Mouse (Mus musculus) lung, postnatal 10 days (tissue): Measurements from ENCODE around the gene Slc4a5.
"Not testable (repeated sequence)": the region's sequence is repeated elsewhere in the genome, so short reads cannot be mapped to it uniquely, and the experiment has no call there.

Experiments used
- DNase-seq: peaks from one replicate; pipeline ENCODE4 v3.0.0; 2021

Gene Slc4a5

DNA sequence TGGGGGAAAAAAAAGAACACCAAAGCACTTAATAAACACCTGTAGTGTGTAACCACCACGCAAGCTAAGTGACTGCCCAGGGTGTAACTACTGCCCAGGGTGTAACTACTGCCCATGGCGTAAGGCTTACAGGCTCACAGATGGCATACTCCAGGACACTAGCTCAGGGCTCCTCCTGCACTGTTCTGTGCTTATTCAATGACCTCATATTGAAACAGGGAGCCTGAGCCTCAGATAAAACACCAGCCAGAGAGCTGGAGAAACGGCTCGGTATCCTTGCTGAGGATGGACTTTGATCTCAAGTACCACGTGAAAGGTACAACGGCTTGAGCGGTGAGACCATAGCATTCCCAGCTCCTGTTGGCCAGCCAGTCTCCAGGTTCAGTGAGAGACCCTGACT lies 92.4 kb downstream of the Slc4a5 start:
- no peak for DNase-seq

DNA sequence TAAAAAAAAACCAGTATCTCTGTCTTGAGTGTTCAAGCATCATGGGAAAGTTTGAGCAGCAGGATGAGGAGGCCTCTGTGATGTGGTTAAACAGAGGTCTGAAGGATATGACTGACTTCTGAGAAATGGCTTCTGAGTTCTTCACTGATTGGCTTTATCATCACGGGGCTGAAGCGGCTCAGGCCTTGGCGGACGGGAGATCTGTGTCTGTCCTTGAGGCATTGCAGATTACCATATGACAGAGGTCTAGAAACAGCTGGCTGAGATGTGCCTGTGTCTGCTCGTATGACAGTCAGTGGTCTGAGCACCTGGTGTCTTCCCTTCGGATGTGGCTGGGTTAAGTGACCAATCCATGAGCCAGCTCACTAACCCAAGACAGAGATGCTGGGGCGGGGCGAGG lies 92.9 kb downstream of the Slc4a5 start:
- DNase-seq = no peak

DNA sequence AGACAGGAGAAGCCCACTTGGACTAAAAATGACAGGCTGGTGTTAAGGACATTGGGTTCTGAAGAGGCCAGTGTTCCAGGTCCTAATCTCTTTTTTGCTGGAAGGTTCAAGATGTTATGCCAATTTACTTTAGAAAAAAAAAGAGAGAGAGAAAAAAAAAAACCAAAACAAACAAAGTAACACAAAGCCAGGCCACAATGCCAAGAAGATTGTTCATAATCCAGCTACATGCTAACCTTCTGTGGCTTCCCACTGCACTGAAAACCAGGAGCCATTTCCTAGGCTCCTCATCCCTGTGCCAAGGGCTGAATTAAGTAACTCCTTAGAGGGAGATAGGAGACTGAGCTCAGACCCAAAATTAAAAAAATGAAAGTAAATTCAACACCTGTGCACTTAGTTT lies 95.7 kb downstream of the Slc4a5 start:
- DNase-seq = no peak

DNA sequence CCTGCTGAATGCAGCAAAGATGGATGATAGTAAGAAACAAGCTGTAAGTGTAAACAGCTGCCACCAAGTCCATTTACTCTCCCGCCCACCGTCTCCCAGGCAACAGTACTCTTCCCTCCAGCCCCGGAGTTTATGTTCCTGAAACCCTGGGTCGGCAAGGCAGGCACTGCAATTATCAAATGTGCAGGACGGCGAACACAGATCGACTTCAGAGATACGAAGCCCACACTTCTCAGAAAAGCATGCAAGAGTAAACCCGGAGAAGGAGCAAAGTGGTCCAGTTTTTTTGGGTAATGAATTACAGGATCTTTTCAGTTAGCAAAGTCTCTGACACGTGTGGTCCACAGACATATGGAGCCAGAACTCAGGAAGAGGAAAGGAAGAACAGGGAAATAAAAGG lies 96.4 kb downstream of the Slc4a5 start:
- DNase-seq = peak; percentile 13

DNA sequence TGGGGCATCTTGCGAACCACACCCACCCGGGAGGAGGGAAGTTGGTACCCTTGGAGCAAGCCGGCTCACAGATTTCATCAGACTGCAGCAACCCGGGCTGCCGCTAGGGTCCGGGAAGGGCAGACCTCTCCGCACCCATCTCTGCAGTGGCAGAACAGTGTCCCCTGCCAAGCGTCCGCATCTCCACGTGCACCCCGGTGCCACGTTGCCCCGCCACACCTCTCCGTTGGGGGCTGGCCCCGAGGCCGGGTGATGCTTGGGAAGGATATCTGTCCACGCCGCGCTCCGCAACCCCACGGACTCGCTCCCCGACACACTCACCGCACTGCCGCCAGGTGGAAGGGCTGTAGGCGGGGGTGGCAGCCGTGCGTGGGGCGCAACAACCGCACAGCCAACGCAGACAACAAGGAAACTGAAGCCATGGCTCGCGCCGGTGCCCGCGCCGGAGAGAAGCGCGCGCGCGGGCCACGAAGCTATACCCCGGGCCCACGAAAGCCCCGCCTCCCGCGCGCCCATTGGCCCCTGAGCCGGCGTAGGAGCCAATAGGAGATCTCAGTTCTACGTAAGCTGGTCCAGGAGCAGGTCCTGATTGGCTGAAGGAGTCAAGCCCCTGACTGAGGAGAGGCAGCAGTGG lies 97.6 kb downstream of the Slc4a5 start:
- peak; percentile 95 for DNase-seq

DNA sequence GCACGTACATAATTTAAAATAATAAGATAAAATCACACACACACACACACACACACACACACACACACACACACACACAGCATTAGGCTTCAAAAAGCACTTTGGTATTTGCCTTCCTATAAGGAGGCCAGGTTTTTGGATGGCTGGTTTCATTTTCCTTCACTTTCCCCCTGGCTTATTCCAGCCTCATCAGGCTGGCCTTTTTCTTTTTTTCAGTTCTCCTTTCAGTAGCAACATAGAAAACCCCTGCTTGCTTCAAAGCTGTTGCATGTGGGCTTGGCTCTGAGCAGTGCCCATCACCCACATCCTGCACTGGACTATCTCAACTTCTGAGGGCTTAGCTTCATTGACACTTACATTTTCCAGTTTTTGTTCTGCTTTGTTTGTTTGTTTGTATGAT lies 102.3 kb downstream of the Slc4a5 start:
- no peak for DNase-seq

DNA sequence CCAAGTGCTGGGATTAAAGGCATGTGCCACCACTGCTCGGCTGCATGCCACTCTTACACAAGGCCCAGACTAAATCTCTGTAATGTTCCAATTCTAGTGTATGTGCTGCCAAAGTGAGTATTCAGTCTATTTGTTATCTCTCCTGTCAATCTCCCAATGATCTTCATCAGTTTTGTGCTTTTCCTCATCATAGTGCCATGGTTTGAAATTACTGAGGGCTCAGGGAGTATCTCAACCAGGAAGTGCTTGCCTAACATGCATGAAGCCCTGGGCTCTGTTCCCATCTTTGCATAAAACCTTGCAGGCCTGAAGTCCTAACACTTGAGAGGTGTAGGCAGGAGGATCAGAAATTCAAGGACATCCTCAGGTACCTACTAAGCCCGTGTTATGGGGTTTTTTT lies 103.2 kb downstream of the Slc4a5 start:
- DNase-seq = no peak

DNA sequence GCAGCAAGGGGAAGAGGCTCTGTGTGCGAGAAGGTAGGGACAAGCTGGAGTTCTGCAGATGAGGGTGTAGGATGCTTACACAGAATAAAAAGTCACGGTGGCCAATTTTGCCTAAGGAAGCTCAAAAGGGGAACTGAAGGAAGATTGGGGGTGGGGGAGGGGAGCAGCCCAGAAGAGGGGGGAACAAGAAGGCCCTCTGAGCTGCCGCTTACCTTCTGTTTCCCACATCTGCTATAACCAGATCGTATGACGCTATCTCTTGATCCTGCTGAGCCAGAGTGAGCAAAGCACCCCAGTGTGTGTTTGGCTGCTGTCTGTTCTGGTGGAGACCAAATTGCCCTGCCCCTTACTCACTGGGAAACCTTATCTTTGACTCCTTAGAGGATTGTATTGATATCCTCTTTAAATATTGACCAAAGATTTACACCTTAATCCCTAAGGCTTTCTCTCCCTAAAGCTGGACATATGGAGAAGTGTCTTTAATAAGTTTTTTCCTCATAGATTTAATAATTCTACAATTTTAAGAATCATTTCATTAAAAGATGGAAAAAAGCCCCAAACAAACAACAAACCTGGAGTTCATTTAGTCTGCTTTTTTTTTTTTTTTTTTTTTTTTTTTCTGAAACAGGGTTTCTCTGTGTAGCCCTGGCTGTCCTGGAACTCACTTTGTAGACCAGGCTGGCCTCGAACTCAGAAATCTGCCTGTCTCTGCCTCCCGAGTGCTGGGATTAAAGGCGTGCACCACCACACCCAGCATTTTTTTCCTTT lies 104.2 kb downstream of the Slc4a5 start:
- DNase-seq = no peak

DNA sequence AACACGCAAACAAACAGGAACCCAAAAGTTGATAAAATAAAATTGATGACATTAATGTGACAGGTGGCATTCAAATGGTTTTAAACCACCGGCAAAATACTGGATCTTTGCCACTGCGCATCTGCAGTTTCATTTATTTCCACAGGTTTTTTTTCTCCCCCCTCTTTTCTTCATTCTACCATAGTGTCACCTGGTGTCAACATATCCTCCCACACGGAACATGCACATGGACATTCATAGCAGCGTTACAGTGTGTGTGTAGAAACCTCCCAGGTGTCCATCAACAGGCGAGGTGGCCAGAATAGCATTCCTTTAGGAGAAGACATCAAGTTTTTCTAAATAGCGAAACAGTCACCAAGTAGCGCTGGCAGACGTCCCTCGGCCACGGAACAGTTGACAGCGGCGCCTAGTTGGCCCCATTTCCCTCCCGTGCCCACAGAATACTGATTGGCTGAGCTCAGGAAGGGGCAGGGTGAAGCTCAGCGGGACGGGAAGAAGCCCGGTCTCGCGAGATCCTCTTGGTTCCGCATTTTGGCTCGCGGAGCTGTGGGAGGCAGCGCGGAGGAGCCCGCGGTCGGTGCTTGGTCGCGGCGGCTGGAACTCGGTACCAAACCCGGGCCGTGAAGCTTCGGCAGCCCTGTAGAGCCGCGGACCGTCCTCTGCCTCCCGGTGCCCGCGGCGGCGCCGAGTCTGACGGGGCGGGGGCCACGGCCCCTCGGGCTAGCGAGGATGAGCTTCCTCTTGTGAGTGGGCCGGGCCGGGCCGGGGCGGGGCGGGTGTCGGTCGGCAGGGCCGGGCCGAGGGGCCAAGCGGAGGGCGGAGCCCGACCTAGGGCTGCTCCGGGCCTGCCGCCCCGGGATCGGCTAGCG lies 106.1 kb downstream of the Slc4a5 start, which contains the start of the genes Mthfd2 and Mob1a:
Mthfd2 (minus strand) TSS at position 384 of the 869 bp plus-strand sequence.
Mob1a (plus strand) TSS at position 492 of the 869 bp plus-strand sequence.
- peak; percentile 96 for DNase-seq

DNA sequence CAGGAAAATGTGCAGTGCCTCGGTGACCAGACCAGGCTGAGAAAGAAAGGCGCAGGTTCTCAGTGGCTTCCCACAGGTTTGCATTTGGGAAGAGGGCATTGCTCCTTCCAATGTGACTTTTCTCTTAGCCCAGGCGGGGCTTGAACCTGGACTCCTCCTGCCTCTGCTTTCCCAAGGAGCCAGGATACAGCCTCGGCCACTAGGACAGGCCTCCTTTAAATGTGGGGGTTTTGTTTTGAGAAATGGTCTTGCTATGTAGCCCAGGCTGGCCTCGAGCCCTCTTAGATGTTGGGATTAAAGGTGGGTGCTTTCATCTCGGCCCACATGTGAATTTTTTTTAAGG lies 106.7 kb downstream of the Slc4a5 start:
- no peak for DNase-seq

DNA sequence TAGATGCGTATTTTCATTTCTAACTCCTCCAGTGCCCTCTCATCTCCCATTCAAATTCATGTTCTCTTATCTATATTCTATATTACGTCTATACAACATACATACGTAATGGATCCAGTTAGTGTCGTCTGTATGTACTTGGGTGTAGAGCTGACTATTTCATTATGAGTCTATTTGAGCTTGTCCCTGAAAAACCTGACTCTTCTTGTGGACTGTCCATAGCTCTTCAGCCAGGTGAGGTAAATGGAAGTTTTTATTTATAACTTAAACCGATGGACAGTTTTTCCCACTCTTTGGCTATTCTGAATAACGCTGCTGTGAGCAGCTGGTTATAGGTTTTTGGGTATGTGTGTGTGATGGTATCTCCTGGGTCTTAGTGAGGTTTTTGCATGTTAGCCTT lies 107.1 kb downstream of the Slc4a5 start:
- DNase-seq = no peak

DNA sequence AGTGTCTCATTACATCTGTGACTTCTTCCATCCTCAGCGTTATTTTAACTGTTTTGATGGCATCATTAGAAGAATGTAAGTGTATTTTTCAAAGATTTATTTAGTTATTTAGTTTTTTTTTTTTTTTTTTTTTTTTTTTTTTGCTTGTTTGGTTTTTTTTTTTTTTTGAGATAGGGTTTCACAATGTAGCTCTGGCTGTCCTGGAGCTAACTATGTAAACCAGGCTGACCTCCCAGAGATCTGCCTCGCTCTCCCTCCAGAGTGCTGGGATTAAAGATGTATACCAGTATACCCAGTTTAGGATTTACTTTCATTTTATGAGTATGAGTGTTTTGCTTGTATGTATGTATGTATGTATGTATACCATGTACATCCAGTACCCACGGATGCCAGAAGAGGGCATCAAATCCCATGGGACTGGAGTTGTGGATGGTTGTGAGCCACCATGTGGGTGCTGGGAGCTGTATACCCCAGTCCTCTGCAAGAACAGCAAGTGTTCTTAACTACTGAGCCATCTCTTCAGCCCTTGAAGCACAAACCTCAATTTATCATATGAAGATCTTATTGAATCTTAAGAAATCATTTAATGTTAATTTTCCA lies 108.1 kb downstream of the Slc4a5 start:
- no peak for DNase-seq

DNA sequence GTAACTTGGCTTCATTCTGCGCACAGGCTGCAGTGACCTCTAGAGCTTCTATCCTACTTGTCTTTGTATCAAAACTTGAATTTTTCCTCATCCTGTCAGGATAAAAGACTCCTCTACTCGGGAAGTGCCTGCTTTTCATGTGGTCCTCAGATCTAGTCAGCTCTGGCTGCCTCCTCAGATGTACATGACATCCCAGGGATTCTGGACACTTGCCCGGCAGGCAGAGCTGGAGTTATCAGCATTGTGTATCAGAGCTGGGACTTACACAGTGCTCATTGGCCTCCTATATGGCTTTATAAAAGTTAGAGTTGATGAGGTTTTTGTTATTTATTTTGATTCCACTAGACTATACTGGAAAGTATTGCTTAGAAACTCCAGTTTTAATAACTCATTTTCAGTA lies 121.8 kb downstream of the Slc4a5 start:
- no peak for DNase-seq

DNA sequence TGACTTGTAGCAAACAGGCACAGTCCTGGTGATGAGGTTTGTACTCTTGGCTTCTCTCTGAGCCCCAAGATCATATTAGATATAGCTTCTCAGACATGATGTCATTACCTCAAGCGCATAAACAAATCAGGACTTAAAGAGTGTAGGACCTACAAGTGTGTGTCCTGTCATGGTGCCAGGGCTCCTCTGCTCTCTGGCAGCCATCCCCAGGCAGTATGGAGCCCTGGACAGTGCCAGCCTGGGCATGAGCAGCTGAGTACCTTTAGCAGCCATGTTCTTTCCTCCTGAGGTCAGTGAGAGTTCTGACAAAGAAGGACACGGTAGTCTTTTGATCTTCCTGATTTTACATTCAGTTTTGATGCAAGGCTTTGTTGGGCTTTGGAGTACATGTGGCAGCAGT lies 123.3 kb downstream of the Slc4a5 start:
- no peak for DNase-seq

DNA sequence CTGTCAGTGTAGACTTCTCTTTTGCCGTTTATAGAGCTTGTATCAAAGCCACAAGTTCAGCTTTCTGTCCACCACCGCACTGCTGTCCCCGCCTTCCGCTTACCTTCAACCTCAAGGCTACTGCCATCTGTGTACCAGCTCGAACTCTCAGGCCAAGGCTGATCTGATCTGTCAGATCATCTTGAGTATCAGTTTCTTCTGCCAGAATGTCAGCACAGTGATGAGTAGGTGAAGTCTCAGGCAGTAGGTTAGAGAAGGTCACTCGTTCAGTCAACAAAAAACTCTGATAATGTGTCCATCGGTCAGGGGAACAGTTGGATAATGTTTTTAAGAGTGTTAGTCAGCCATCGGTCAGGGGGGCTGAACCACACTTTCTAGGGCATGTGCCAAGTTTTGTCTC lies 125.7 kb downstream of the Slc4a5 start:
- DNase-seq = not testable (repeated sequence)

DNA sequence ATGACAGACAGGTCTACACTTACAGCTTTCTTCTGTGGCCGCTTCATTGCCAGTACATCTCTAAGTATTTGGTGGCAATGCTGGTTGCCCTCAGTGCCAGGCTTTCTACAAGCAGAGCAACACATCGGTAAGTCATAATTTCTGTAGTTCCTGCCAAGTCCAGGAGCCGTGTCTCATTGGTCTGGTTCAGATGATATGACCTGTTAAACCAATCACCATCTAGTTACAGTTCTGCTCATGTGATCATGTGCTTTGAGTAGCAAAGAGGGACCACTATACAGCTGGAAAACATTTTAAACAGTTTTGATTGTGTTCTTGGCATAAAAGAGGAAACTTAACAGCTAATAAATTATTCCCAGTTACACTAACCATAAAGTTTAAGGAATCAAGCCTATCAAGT lies 128.3 kb downstream of the Slc4a5 start:
- DNase-seq = no peak

DNA sequence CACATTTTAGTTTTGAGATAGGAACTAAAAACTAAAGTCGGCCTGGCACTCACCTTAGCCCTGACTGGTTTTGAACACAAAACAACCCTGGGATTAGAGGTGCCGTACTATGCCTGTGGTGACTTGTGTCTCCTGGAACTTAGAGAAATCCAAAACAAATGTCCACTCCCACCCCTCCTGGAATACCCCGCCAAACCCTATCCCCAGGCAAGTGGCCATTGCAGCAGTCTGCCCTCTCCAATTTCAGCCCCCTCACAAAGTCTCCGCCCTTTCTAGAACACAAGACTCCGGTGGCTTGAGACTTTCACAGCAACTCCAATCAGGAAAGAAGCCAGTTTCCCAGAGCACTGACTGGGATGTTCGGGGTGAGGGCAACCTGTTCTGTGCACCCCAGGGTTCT lies 129.2 kb downstream of the Slc4a5 start, which contains the start of gene Bola3:
Bola3 (plus strand) TSS at position 275 of the 400 bp plus-strand sequence.
- no peak for DNase-seq

DNA sequence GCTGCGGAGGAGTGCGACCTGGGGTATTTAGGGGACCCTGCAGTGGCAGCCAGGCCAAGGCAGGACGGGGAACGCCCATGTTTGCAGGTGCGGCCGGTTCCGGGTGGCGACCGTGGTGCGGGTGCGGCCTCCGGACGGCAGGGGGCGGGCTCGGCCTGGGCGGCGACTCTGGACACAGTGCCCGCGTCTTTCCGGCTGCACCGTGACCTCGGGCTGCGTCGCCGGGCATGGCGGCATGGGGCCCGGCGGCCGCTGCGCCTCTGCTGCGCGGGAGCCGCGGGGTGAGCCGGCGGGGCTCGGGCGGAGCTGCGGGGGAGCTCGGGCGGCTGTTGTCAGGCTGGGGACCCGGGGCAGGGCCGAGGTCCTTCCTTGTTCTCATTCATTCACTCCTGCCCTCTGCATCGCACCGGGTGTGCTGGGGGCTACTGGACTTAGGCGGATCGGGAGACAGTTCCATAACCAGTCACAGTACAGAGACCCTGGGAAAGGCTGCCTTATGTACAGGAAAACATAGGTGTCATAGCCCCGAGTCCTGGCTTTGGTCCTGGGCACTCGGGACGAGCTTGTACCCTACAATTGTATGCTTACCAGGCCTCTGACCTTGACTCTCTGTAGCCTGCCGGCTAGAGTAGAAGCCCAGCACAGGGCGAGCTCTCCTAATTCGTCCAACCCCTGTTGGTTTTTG lies 129.8 kb downstream of the Slc4a5 start:
- peak; percentile 94 for DNase-seq

DNA sequence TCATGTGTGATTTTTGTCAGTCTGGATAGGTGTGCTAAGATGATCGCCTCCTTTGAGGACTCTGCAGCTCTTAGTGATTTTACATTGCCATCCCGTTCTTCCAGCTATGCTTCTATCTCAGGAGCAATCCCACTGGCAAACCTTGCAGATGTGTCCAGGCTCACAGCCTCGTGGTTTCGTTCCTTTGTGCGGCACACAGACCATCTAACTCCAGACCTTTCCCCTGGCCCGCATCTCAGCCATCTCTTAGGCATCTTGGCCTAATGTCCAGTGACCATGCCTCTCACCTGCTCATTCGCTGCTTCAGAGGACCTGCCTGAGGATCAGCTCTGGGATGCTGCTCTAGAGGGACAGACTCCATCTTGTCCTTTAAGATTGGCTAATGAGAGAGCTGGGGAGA lies 130.5 kb downstream of the Slc4a5 start:
- no peak for DNase-seq

DNA sequence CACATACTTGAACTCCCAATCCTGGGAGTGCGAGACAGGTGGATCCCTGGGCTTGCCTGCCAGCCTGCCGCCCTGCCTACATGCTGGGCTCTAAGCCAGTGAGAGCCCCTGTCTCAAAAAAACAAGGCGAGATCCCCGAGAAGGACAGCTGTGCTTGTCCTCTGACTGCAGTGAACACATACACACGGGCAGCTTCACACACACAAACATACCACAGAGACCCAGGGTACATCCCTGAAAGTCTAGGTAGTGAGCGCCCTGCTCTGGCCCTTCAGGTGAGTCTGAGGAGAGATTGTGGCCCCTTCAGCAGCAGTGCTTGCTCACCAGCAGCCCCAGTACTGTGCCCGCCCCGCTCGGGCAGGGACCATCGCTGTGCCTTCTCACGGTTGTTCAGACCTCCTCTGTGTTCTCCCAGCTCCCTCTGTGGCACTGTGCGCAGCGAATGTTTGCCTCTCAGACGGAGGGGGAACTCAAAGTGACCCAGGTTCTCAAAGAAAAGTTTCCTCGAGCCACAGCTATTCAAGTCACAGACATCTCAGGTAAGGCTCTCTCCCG lies 131.3 kb downstream of the Slc4a5 start:
- no peak for DNase-seq

DNA sequence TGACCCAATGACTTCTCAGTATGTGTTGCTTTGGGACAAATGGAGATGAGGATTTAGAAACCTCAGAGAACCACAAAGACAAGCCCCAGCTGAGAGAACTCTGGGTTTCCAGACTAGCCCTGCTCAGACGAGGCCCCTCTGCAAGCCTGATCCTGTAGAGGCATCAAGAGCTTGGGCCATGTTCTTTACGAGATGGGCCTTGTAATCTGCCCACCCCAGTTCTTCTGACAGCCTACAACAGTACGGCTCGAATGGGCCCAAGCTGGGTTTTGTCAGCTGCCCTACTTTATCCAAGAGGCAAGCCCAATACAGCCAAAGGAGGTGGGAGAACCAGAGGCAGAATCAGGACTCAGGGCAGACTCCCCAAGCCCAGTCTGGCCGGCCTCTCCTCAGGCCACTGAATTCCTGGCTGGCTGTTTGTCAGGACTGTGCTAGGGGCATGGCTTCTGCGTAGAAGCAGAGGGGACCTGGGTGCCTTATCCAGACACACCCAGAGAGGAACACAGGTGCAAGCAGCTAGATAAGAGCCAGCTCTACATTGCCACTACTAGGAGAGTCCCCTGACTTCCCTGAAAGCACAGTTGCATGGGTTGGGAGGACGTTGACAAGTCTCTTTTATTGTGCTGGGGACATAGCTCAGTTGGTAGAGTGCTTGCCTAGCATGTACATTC lies 132.0 kb downstream of the Slc4a5 start:
- no peak for DNase-seq
